Mouse (Mus musculus) heart, postnatal 0 days (tissue): ENCODE measurements at regions not wholly inside any gene's neighbourhood (a gene's known extent, or its start where the extent isn't known, plus 50 kb on each side); places are given as distances from the start of the nearest gene placed in this dataset.

Experiments
- CTCF ChIP-seq: IDR thresholded peaks from 2 replicates; pipeline ENCODE4 v1.5.1; 2016; ENCODE audit warnings: antibody characterized with exemption, control low read depth, low read depth
- EP300 ChIP-seq: IDR thresholded peaks from 2 replicates; pipeline ENCODE4 v1.6.1; 2016; ENCODE audit warnings: antibody characterized with exemption, low read depth

DNA sequence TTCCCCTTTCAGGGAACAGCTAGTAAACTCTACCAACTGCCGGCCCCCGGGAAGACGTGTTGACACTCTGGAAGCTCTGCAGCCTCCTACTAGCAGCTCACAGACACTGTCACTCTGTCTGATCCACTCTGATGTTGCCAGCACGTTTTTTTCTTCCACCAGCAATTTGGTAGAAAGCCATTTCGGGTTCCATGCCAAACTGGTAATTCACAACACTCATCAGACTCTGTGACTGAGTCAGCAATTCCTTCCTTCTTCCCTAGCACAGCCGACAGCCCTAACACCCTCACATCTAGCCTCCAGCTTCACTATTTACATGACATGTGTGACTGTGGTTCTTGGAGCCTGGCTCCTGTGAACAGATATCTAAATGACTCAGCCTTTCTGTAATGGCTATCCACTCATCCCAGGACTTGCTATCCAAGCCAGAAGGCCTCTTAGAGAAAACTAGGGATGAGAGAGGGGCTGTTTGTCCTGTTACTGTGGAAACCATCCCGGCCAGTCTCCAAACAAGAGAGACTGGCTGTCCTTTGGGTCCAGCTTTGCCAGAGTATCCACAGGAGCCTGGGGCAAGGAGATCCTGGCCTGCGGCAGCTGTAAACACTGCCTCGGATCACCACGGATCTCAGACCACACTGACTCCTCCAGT, 105.2 kb upstream of the Pkdcc start:
- TF ChIP-seq CTCF (no peak), EP300 (no peak)
